Mouse (Mus musculus): ENCODE measurements around the gene 9130213A22Rik. TPM values are rescaled to one million over a fixed set of nuclear protein-coding genes. Genes with fewer than 3 reads are reported as not detected.

9130213A22Rik gene
- polyA plus RNA-seq, 1 experiment from 2014 or later: not detected

- under 1% methylated on average over 32 of the region's 32 CpGs for WGBS
- H3K9ac ChIP-seq: peak overlapping the region; percentile 62
- peaks cover 46% of the 10 kb centered on the region for H3K4me1 ChIP-seq
- no peak for ATAC-seq (ENCODE audit: low FRiP score, low read depth)
- peaks cover 17% of the 10 kb centered on the region; the same call in 1 of the 2 replicates for H3K27me3 ChIP-seq (replicated peaks)
- peak overlapping the region; percentile 79 for H3K4me3 ChIP-seq
- no peaks in the 10 kb centered on the region for H3K9me3 ChIP-seq
- H3K27ac ChIP-seq: peak overlapping the region; percentile 50; the same call in 1 of the 2 replicates
- peak overlapping the region; percentile 97 for H3K4me2 ChIP-seq (replicated peaks)
- no peaks in the 10 kb centered on the region for H3K36me3 ChIP-seq
Measured at GRCm38 (mm10) chr11:69121741-69122335, 551 bp downstream of the 9130213A22Rik start.

DNA sequence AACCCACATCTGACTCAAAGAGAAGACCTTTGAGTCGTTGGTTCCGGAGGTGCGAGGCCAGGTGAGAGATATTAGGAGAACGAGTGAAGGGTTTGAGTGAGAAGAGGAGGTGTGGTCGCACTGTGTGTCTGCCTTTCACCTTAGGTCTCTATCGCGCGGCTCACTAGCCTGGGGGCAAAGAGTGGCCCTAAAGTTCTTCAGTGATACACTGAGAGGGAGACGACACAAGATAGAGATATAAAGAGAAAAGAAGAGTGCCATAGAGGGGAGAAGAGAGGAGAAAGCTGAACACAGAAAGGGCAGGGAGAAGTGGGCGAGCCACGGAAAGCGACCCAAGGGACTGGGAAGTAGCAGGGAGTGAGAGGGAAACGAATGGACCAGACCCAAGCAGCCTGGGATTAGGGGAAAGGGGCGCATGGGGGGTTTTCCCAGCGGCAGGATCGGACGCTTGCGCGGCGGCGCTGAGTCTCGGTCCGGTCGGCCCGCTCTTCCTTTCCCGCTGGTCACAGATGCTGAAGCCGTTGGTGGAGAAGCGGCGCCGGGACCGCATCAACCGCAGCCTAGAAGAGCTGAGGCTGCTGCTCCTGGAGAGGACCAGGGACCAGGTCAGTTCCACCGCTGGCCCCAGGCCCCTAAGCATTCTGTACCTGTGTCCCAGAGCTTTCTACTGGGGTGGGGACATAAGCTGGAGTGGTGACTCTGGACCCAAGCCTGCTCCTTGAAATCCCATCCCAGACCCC is 1.2 kb downstream of the 9130213A22Rik start:
- ATAC-seq (ENCODE audit: low FRiP score, low read depth): no peak
- peaks cover 18% of the 10 kb centered on the region; the same call in 1 of the 2 replicates for H3K27me3 ChIP-seq (replicated peaks)
- under 1% methylated on average over 33 of the region's 33 CpGs for WGBS
- no peak overlapping the region for H3K27ac ChIP-seq
- peaks cover 42% of the 10 kb centered on the region for H3K4me1 ChIP-seq
- peak overlapping the region; percentile 62 for H3K9ac ChIP-seq
- no peaks in the 10 kb centered on the region for H3K9me3 ChIP-seq
- no peaks in the 10 kb centered on the region for H3K36me3 ChIP-seq
- H3K4me2 ChIP-seq (replicated peaks): peak overlapping the region; percentile 97
- H3K4me3 ChIP-seq: peak overlapping the region; percentile 79

- ATAC-seq (ENCODE audit: low FRiP score, low read depth): no peak
- Histone ChIP-seq H3K4me1 (peaks cover 36% of the 10 kb centered on the region), H3K9me3 (no peaks in the 10 kb centered on the region), H3K36me3 (no peaks in the 10 kb centered on the region), H3K27me3 (replicated peaks) (peaks cover 18% of the 10 kb centered on the region; the same call in 1 of the 2 replicates), H3K4me2 (replicated peaks) (peak within 1 kb of the TSS; percentile 97), H3K9ac (peak within 1 kb of the TSS; percentile 62), H3K4me3 (peak within 1 kb of the TSS; percentile 79), H3K27ac (no peak within 1 kb of the TSS)
- WGBS: 1% methylated on average over 27 of the region's 27 CpGs
Measured at GRCm38 (mm10) chr11:69120221-69121000, 2.0 kb downstream of the 9130213A22Rik start, which contains the start of gene Hes7. Gene Hes7 (plus strand): TSS chr11:69120404.

- H3K9me3 ChIP-seq: no peaks in the 10 kb centered on the region
- peak overlapping the region; percentile 97 for H3K4me2 ChIP-seq (replicated peaks)
- ATAC-seq (ENCODE audit: low FRiP score, low read depth): no peak
- 17% methylated on average over 14 of the region's 14 CpGs for WGBS
- H3K9ac ChIP-seq: no peak overlapping the region
- no peaks in the 10 kb centered on the region for H3K36me3 ChIP-seq
- peaks cover 36% of the 10 kb centered on the region for H3K4me1 ChIP-seq
- peak overlapping the region; percentile 31; the same call in 1 of the 2 replicates for H3K4me3 ChIP-seq
- H3K27ac ChIP-seq: no peak overlapping the region
- peaks cover 18% of the 10 kb centered on the region; the same call in 1 of the 2 replicates for H3K27me3 ChIP-seq (replicated peaks)
Measured at GRCm38 (mm10) chr11:69119446-69120155, 2.8 kb downstream of the 9130213A22Rik start.

DNA sequence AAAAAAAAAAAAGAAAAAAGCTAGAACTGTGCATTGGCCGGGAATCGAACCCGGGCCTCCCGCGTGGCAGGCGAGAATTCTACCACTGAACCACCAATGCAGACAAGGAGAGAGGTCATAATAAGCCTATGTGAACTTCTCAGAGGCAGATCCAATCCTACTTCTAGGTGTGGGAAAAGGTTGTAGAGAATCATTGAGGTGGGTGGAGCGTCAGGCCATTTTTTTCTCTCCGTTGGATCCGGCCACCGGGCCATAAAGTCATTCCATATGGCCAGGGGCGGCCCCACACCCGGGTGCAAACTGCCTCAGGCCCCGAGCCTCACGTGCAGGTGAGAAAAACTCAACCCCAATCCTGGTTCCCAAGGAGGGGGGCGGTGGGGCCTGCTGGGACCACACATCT is 3.6 kb downstream of the 9130213A22Rik start:
- under 1% methylated on average over 15 of the region's 15 CpGs for WGBS
- H3K9ac ChIP-seq: no peak overlapping the region
- no peaks in the 10 kb centered on the region for H3K36me3 ChIP-seq
- peaks cover 36% of the 10 kb centered on the region for H3K4me1 ChIP-seq
- peak overlapping the region; percentile 81; the same call in 1 of the 2 replicates for H3K4me3 ChIP-seq
- peak overlapping the region; percentile 97 for H3K4me2 ChIP-seq (replicated peaks)
- H3K9me3 ChIP-seq: no peaks in the 10 kb centered on the region
- ATAC-seq (ENCODE audit: low FRiP score, low read depth): no peak
- H3K27me3 ChIP-seq (replicated peaks): peaks cover 18% of the 10 kb centered on the region; the same call in 1 of the 2 replicates
- no peak overlapping the region for H3K27ac ChIP-seq

GRCm38 (mm10) chr11:69117737-69118695 is 4.4 kb downstream of the 9130213A22Rik start:
- Histone ChIP-seq H3K27ac (peak overlapping the region; percentile 64; the same call in 1 of the 2 replicates), H3K36me3 (no peaks in the 10 kb centered on the region), H3K4me1 (peaks cover 36% of the 10 kb centered on the region), H3K4me2 (replicated peaks) (peak overlapping the region; percentile 97), H3K9me3 (no peaks in the 10 kb centered on the region), H3K27me3 (replicated peaks) (peaks cover 18% of the 10 kb centered on the region; the same call in 1 of the 2 replicates), H3K4me3 (peak overlapping the region; percentile 81), H3K9ac (peak overlapping the region; percentile 72)
- under 1% methylated on average over 45 of the region's 45 CpGs for WGBS
- no peak for ATAC-seq (ENCODE audit: low FRiP score, low read depth)

DNA sequence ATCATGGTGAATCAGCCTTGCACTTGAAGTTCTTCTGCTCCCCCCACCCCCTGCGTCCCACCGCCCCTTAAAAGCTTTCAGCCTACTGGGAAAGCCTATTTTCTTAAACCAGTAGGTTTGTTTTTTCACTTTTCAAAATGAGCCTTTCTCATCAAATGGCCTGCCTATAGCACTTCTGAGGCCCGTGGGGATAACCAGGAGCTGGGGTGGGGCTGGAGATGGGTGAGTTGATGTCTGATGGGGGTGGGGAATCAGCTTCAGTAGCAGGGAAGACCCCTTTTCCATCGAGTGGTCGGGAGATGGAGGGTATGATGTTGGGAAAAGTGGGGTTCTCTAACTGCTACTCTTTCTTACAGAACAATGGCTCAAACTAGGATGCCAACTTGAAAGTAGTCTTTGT is 5.5 kb downstream of the 9130213A22Rik start:
- no peak overlapping the region for H3K4me3 ChIP-seq

GRCm38 (mm10) chr11:69114621-69115020 is 7.8 kb downstream of the 9130213A22Rik start:
- H3K27ac ChIP-seq: no peak overlapping the region
- H3K4me2 ChIP-seq (replicated peaks): no peak overlapping the region
- WGBS: 91% methylated on average over 3 of the region's 3 CpGs
- no peaks in the 10 kb centered on the region for H3K9me3 ChIP-seq
- H3K9ac ChIP-seq: no peak overlapping the region
- H3K4me3 ChIP-seq: no peak overlapping the region
- peaks cover 6% of the 10 kb centered on the region; the same call in 1 of the 2 replicates for H3K27me3 ChIP-seq (replicated peaks)
- ATAC-seq (ENCODE audit: low FRiP score, low read depth): no peak
- peaks cover under 1% of the 10 kb centered on the region; the same call in 1 of the 2 replicates for H3K36me3 ChIP-seq
- peaks cover 17% of the 10 kb centered on the region for H3K4me1 ChIP-seq

More for the DNA sequence above, 5.5 kb downstream of the 9130213A22Rik start:
- Histone ChIP-seq H3K27ac (no peak overlapping the region), H3K9ac (no peak overlapping the region), H3K36me3 (no peaks in the 10 kb centered on the region), H3K4me2 (replicated peaks) (peak overlapping the region; percentile 97), H3K27me3 (replicated peaks) (peaks cover 16% of the 10 kb centered on the region; the same call in 1 of the 2 replicates), H3K9me3 (no peaks in the 10 kb centered on the region), H3K4me1 (peaks cover 36% of the 10 kb centered on the region)
- ATAC-seq (ENCODE audit: low FRiP score, low read depth): no peak
- WGBS: 51% methylated on average over 5 of the region's 5 CpGs

GRCm38 (mm10) chr11:69114018-69114417 is 8.4 kb downstream of the 9130213A22Rik start:
- Histone ChIP-seq H3K9me3 (no peaks in the 10 kb centered on the region), H3K4me1 (peaks cover 10% of the 10 kb centered on the region), H3K27ac (no peak overlapping the region), H3K27me3 (replicated peaks) (peaks cover 4% of the 10 kb centered on the region; the same call in 1 of the 2 replicates), H3K4me2 (replicated peaks) (no peak overlapping the region), H3K36me3 (peaks cover 6% of the 10 kb centered on the region), H3K4me3 (no peak overlapping the region), H3K9ac (no peak overlapping the region)
- no peak for ATAC-seq (ENCODE audit: low FRiP score, low read depth)
- 78% methylated on average over 3 of the region's 3 CpGs for WGBS

GRCm38 (mm10) chr11:69111865-69112264 is 10.5 kb downstream of the 9130213A22Rik start:
- Histone ChIP-seq H3K36me3 (peaks cover 28% of the 10 kb centered on the region), H3K4me2 (replicated peaks) (peak overlapping the region; percentile 56), H3K9ac (no peak overlapping the region), H3K9me3 (no peaks in the 10 kb centered on the region), H3K4me1 (0 out of 2 replicates have a peak, but pooled peaks cover under 1% of the 10 kb centered on the region), H3K4me3 (no peak overlapping the region), H3K27ac (no peak overlapping the region), H3K27me3 (replicated peaks) (peaks cover 2% of the 10 kb centered on the region; the same call in 1 of the 2 replicates)
- 61% methylated on average over 4 of the region's 4 CpGs for WGBS
- ATAC-seq (ENCODE audit: low FRiP score, low read depth): no peak
